Mouse (Mus musculus) liver, embryonic 15.5 days (tissue): ENCODE data around the gene Xrn1. TPM values are rescaled to one million over a fixed set of nuclear protein-coding genes. Genes with fewer than 3 reads are reported as not detected.
"Not testable (repeated sequence)": the region's sequence is repeated elsewhere in the genome, so short reads cannot be mapped to it uniquely, and the experiment has no call there.

Source experiments
- ATAC-seq: fragments of 200-750 bp; cut with Nextera tagmentation; 2 replicates; pipeline ENCODE4 v1.8.0; 2017; ENCODE audit warnings: moderate number of reproducible peaks, mild to moderate bottlenecking, moderate library complexity; ENCODE audit not compliant: insufficient read depth
- H3K27ac ChIP-seq: fragments of 300-500 bp; sonication (generic); replicated peaks from 2 replicates; pipeline ENCODE4 v1.5.1; 2015; ENCODE audit warnings: mild to moderate bottlenecking, inconsistent platforms
- H3K27me3 ChIP-seq: fragments of 300-500 bp; sonication (generic); 2 replicates; pipeline ENCODE4 v1.6.1; 2015; ENCODE audit warnings: mild to moderate bottlenecking, inconsistent platforms
- H3K36me3 ChIP-seq: fragments of 300-500 bp; sonication (generic); replicated peaks from 2 replicates; pipeline ENCODE4 v1.6.1; 2015; ENCODE audit warnings: moderate library complexity, mild to moderate bottlenecking, inconsistent platforms
- H3K4me1 ChIP-seq: fragments of 300-500 bp; sonication (generic); replicated peaks from 2 replicates; pipeline ENCODE4 v1.6.1; 2015; ENCODE audit warnings: inconsistent platforms
- H3K4me2 ChIP-seq: fragments of 300-500 bp; sonication (generic); 2 replicates; pipeline ENCODE4 v1.6.1; 2015; ENCODE audit warnings: moderate library complexity, mild to moderate bottlenecking, inconsistent platforms
- H3K4me3 ChIP-seq: fragments of 300-500 bp; sonication (generic); replicated peaks from 2 replicates; pipeline ENCODE4 v1.5.1; 2015; ENCODE audit warnings: mild to moderate bottlenecking, inconsistent platforms
- H3K9ac ChIP-seq: fragments of 300-500 bp; sonication (generic); 2 replicates; pipeline ENCODE4 v1.6.1; 2015; ENCODE audit warnings: moderate library complexity, mild to moderate bottlenecking, inconsistent platforms
- H3K9me3 ChIP-seq: fragments of 300-500 bp; sonication (generic); replicated peaks from 2 replicates; pipeline ENCODE4 v1.6.1; 2016; ENCODE audit warnings: inconsistent platforms
- WGBS: fragments of 180-500 bp; shearing (Covaris S2); methylation state at CpG from one replicate; pipeline ENCODE4 v1.1.7; 2015; ENCODE audit warnings: mixed read lengths; ENCODE audit not compliant: insufficient replicate concordance; 5-methylcytosine and 5-hydroxymethylcytosine counted together
- polyA plus RNA-seq: library from polyadenylated mRNA; unstranded; fragments of >200 nt; fragmentation: Nextera tagmentation; extraction: Ambion mirVana; gene quantifications from 2 replicates; pipeline ENCODE4 v1.2.1, GENCODE M21; 2015

Gene Xrn1
- polyA plus RNA-seq, 1 experiment from 2014 or later, result 5.1 TPM

GRCm38 (mm10) chr9:96054878-96055277 is 100.3 kb downstream of the Xrn1 start:
- Histone ChIP-seq H3K27me3 (no peaks in the 10 kb centered on the region), H3K4me3 (no peak overlapping the region), H3K9ac (no peak overlapping the region), H3K4me1 (no peaks in the 10 kb centered on the region), H3K4me2 (no peak overlapping the region), H3K36me3 (peaks cover 56% of the 10 kb centered on the region), H3K27ac (no peak overlapping the region), H3K9me3 (no peaks in the 10 kb centered on the region)
- no peak for ATAC-seq
- 79% methylated on average over 5 of the region's 5 CpGs for WGBS

GRCm38 (mm10) chr9:96056417-96057223 is 102.1 kb downstream of the Xrn1 start:
- WGBS, result 68% methylated on average over 6 of the region's 6 CpGs

GRCm38 (mm10) chr9:96063083-96063802 is 108.7 kb downstream of the Xrn1 start:
- Histone ChIP-seq H3K27me3 (0 out of 2 replicates have a peak, but pooled peaks cover under 1% of the 10 kb centered on the region), H3K4me3 (no peak overlapping the region), H3K9me3 (no peaks in the 10 kb centered on the region), H3K9ac (no peak overlapping the region), H3K4me1 (no peaks in the 10 kb centered on the region), H3K4me2 (no peak overlapping the region), H3K27ac (no peak overlapping the region), H3K36me3 (peaks cover 7% of the 10 kb centered on the region; the same call in 1 of the 2 replicates)
- WGBS, result 73% methylated on average over 2 of the region's 2 CpGs
- no peak for ATAC-seq

More at GRCm38 (mm10) chr9:96056417-96057223, 102.1 kb downstream of the Xrn1 start:
- H3K4me1 ChIP-seq, result no peaks in the 10 kb centered on the region
- H3K27ac ChIP-seq, result no peak overlapping the region
- H3K9me3 ChIP-seq, result no peaks in the 10 kb centered on the region
- H3K36me3 ChIP-seq, result peaks cover 39% of the 10 kb centered on the region
- ATAC-seq, result no peak
- H3K4me3 ChIP-seq, result no peak overlapping the region
- no peak overlapping the region for H3K9ac ChIP-seq
- H3K4me2 ChIP-seq, result no peak overlapping the region
- no peaks in the 10 kb centered on the region for H3K27me3 ChIP-seq

GRCm38 (mm10) chr9:96063803-96064475 is 109.4 kb downstream of the Xrn1 start:
- no peaks in the 10 kb centered on the region for H3K4me1 ChIP-seq
- no peak overlapping the region for H3K4me3 ChIP-seq
- ATAC-seq, result no peak
- no peak overlapping the region for H3K27ac ChIP-seq
- 50% methylated on average over 5 of the region's 5 CpGs for WGBS
- no peaks in the 10 kb centered on the region for H3K9me3 ChIP-seq
- no peak overlapping the region for H3K4me2 ChIP-seq
- H3K9ac ChIP-seq, result no peak overlapping the region
- H3K27me3 ChIP-seq, result 0 out of 2 replicates have a peak, but pooled peaks cover 6% of the 10 kb centered on the region
- H3K36me3 ChIP-seq, result 0 out of 2 replicates have a peak, but pooled peaks cover under 1% of the 10 kb centered on the region

GRCm38 (mm10) chr9:96067507-96067906 is 112.9 kb downstream of the Xrn1 start:
- peaks cover 26% of the 10 kb centered on the region for H3K27me3 ChIP-seq

GRCm38 (mm10) chr9:96078752-96079315 is 124.3 kb downstream of the Xrn1 start:
- 79% methylated on average over 13 of the region's 13 CpGs for WGBS
- Histone ChIP-seq H3K4me3 (no peak overlapping the region), H3K4me2 (no peak overlapping the region), H3K27me3 (peaks cover 39% of the 10 kb centered on the region), H3K36me3 (no peaks in the 10 kb centered on the region), H3K9me3 (no peaks in the 10 kb centered on the region), H3K4me1 (no peaks in the 10 kb centered on the region), H3K27ac (no peak overlapping the region), H3K9ac (no peak overlapping the region)
- ATAC-seq, result no peak

More at GRCm38 (mm10) chr9:96067507-96067906, 112.9 kb downstream of the Xrn1 start:
- Histone ChIP-seq H3K9ac (no peak overlapping the region), H3K9me3 (no peaks in the 10 kb centered on the region), H3K4me2 (no peak overlapping the region), H3K27ac (no peak overlapping the region), H3K4me3 (no peak overlapping the region), H3K4me1 (no peaks in the 10 kb centered on the region), H3K36me3 (no peaks in the 10 kb centered on the region)
- 47% methylated on average over 2 of the region's 2 CpGs for WGBS
- ATAC-seq, result no peak

- Histone ChIP-seq H3K4me1 (no peaks in the 10 kb centered on the region), H3K9ac (no peak overlapping the region), H3K9me3 (no peaks in the 10 kb centered on the region), H3K27me3 (peaks cover 28% of the 10 kb centered on the region), H3K4me3 (no peak overlapping the region), H3K36me3 (no peaks in the 10 kb centered on the region), H3K27ac (no peak overlapping the region), H3K4me2 (no peak overlapping the region)
- 70% methylated on average over 6 of the region's 6 CpGs for WGBS
- no peak for ATAC-seq
Observed at GRCm38 (mm10) chr9:96085293-96085692, 130.7 kb downstream of the Xrn1 start.

GRCm38 (mm10) chr9:96087671-96088070 is 133.1 kb downstream of the Xrn1 start:
- H3K27ac ChIP-seq, result no peak overlapping the region
- WGBS, result 63% methylated on average over 2 of the region's 2 CpGs
- no peak overlapping the region for H3K4me2 ChIP-seq
- no peaks in the 10 kb centered on the region for H3K36me3 ChIP-seq
- H3K27me3 ChIP-seq, result peaks cover 39% of the 10 kb centered on the region
- no peaks in the 10 kb centered on the region for H3K4me1 ChIP-seq
- ATAC-seq, result no peak
- no peak overlapping the region for H3K9ac ChIP-seq
- H3K9me3 ChIP-seq, result no peaks in the 10 kb centered on the region
- H3K4me3 ChIP-seq, result no peak overlapping the region

GRCm38 (mm10) chr9:96088456-96088855 is 133.9 kb downstream of the Xrn1 start:
- not testable (repeated sequence) for H3K4me2 ChIP-seq, H3K27ac ChIP-seq, H3K36me3 ChIP-seq, ATAC-seq, H3K4me1 ChIP-seq, H3K9ac ChIP-seq, H3K9me3 ChIP-seq, H3K4me3 ChIP-seq
- 80% methylated on average over 3 of the region's 3 CpGs for WGBS
- H3K27me3 ChIP-seq, result peaks cover 39% of the 10 kb centered on the region

GRCm38 (mm10) chr9:96092637-96093036 is 138.1 kb downstream of the Xrn1 start:
- 70% methylated on average over 10 of the region's 10 CpGs for WGBS
- not testable (repeated sequence) for ATAC-seq, H3K36me3 ChIP-seq, H3K4me1 ChIP-seq, H3K4me2 ChIP-seq, H3K9ac ChIP-seq, H3K27ac ChIP-seq, H3K4me3 ChIP-seq, H3K9me3 ChIP-seq
- H3K27me3 ChIP-seq, result peaks cover 36% of the 10 kb centered on the region
